Mouse (Mus musculus): Measurements from ENCODE around the gene Tnf. TPM values are rescaled to one million over a fixed set of nuclear protein-coding genes. Genes with fewer than 3 reads are reported as not detected.

The Tnf gene
- polyA plus RNA-seq, 1 experiment from 2014 or later, result 0.23 TPM

- H3K27me3 ChIP-seq (replicated peaks; ENCODE audit: control insufficient read depth, insufficient read depth, low read length), result no peaks in the 10 kb centered on the region
- H3K27ac ChIP-seq (ENCODE audit: low read length), result no peak overlapping the region
- H3K36me3 ChIP-seq (ENCODE audit: control insufficient read depth, insufficient read depth, low read length), result peaks cover 5% of the 10 kb centered on the region; the same call in 1 of the 2 replicates
- H3K4me3 ChIP-seq (ENCODE audit: low read length), result no peak overlapping the region
- H3K4me2 ChIP-seq (ENCODE audit: low read depth, low read length), result no peak overlapping the region
- peaks cover 10% of the 10 kb centered on the region; the same call in 1 of the 2 replicates for H3K4me1 ChIP-seq (ENCODE audit: control insufficient read depth, insufficient read depth, low read length)
- H3K9ac ChIP-seq (ENCODE audit: low read depth, low read length), result no peak overlapping the region
- WGBS, result 95% methylated on average over 4 of the region's 4 CpGs
- ATAC-seq, result no peak
- no peaks in the 10 kb centered on the region for H3K9me3 ChIP-seq (ENCODE audit: control insufficient read depth, low read length)
Observed at GRCm38 (mm10) chr17:35224641-35225040, 22.8 kb upstream of the Tnf start.

DNA sequence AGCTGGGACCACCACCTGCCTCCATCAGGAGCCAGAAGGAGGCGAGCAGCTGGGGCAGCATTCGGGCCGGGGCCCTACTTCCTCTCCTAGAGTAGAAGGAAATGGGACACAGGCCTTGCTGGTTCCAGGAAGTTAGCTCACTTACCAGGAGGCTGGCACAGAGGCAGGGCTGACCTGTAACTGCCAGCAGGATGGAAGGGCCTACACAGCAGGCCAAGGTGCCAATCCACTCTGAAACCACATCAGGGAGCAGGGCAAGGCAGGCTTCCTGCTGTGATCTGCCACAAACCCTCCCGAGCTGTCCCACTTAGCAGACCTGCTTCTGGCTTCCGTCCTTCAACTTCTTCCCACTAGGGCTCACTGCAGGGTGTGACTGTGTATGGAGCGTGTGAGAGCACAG lies 20.5 kb upstream of the Tnf start:
- H3K27ac ChIP-seq (ENCODE audit: low read length), result 0 out of 2 replicates have a peak overlapping the region, but pooled peaks have one; percentile 42
- 51% methylated on average over 6 of the region's 6 CpGs for WGBS
- H3K4me1 ChIP-seq (ENCODE audit: control insufficient read depth, insufficient read depth, low read length), result peaks cover 10% of the 10 kb centered on the region; the same call in 1 of the 2 replicates
- no peak overlapping the region for H3K4me2 ChIP-seq (ENCODE audit: low read depth, low read length)
- no peaks in the 10 kb centered on the region for H3K27me3 ChIP-seq (replicated peaks; ENCODE audit: control insufficient read depth, insufficient read depth, low read length)
- peaks cover 3% of the 10 kb centered on the region; the same call in 1 of the 2 replicates for H3K36me3 ChIP-seq (ENCODE audit: control insufficient read depth, insufficient read depth, low read length)
- H3K4me3 ChIP-seq (ENCODE audit: low read length), result no peak overlapping the region
- no peak for ATAC-seq
- no peaks in the 10 kb centered on the region for H3K9me3 ChIP-seq (ENCODE audit: control insufficient read depth, low read length)
- no peak overlapping the region for H3K9ac ChIP-seq (ENCODE audit: low read depth, low read length)

DNA sequence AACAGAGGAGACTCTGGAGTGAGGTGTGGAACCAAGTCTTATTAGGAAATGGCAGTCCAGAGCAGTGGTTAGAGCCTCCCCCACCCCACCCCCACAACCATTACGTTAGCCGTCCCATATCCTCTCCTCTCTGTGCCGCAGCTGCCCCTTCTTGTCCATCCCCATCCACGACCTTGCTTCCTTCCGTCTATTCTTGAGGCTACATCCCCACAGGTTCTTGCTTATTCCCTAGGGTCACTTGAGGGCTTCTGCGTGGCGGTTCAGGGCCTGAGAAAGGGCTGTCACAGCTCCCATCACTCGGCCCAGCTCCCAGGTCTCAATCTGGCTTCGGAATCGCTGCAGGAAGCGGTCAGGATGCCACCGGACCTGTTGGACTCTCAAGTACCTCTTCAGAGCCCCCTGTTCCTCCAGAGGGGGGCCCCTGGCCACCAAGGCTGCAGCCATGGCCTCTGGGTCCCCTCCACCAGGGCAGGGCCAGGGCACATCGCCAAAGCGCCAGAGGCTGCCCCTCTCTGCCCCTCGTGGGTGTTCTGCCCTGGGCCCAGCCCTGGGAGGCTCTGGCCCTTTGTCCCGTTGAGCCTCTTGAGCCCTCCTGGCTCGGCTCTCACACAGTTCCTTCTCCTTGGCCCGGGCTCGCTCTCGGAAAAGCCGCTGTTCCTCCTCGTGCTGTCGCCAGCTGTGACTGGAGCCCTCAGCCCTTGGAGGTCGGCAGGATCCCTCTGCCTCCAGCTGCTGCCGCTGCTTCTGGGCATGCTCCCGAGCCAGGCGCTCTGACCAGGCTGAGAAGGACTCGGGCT lies 18.5 kb upstream of the Tnf start, which contains the start of gene Gm16181:
TSS of gene Gm16181 (plus strand) at position 679 of the 797 bp plus-strand sequence.
- H3K27ac ChIP-seq (ENCODE audit: low read length), result peak within 1 kb of the TSS; percentile 76
- WGBS, result 68% methylated on average over 28 of the region's 28 CpGs
- H3K4me3 ChIP-seq (ENCODE audit: low read length), result no peak within 1 kb of the TSS
- H3K4me1 ChIP-seq (ENCODE audit: control insufficient read depth, insufficient read depth, low read length), result peaks cover 7% of the 10 kb centered on the region; the same call in 1 of the 2 replicates
- no peak within 1 kb of the TSS for H3K4me2 ChIP-seq (ENCODE audit: low read depth, low read length)
- no peaks in the 10 kb centered on the region for H3K27me3 ChIP-seq (replicated peaks; ENCODE audit: control insufficient read depth, insufficient read depth, low read length)
- H3K9ac ChIP-seq (ENCODE audit: low read depth, low read length), result peak within 1 kb of the TSS; percentile 29; the same call in 1 of the 2 replicates
- 0 out of 2 replicates have a peak, but pooled peaks cover 3% of the 10 kb centered on the region for H3K36me3 ChIP-seq (ENCODE audit: control insufficient read depth, insufficient read depth, low read length)
- peak; percentile 55; the same call in 1 of the 2 replicates for ATAC-seq
- H3K9me3 ChIP-seq (ENCODE audit: control insufficient read depth, low read length), result no peaks in the 10 kb centered on the region

- Histone ChIP-seq H3K4me2 (ENCODE audit: low read depth, low read length) (no peak overlapping the region), H3K27ac (ENCODE audit: low read length) (no peak overlapping the region; the same call in 1 of the 2 replicates), H3K9ac (ENCODE audit: low read depth, low read length) (no peak overlapping the region), H3K36me3 (ENCODE audit: control insufficient read depth, insufficient read depth, low read length) (no peaks in the 10 kb centered on the region), H3K4me1 (ENCODE audit: control insufficient read depth, insufficient read depth, low read length) (peaks cover 7% of the 10 kb centered on the region; the same call in 1 of the 2 replicates), H3K27me3 (replicated peaks; ENCODE audit: control insufficient read depth, insufficient read depth, low read length) (no peaks in the 10 kb centered on the region), H3K4me3 (ENCODE audit: low read length) (no peak overlapping the region), H3K9me3 (ENCODE audit: control insufficient read depth, low read length) (no peaks in the 10 kb centered on the region)
- ATAC-seq, result no peak
- WGBS, result 73% methylated on average over 6 of the region's 6 CpGs
Observed at GRCm38 (mm10) chr17:35219601-35220041, 17.8 kb upstream of the Tnf start.

GRCm38 (mm10) chr17:35218516-35219193 lies 16.8 kb upstream of the Tnf start:
- ATAC-seq, result no peak
- peaks cover 7% of the 10 kb centered on the region; the same call in 1 of the 2 replicates for H3K4me1 ChIP-seq (ENCODE audit: control insufficient read depth, insufficient read depth, low read length)
- no peaks in the 10 kb centered on the region for H3K36me3 ChIP-seq (ENCODE audit: control insufficient read depth, insufficient read depth, low read length)
- H3K9me3 ChIP-seq (ENCODE audit: control insufficient read depth, low read length), result no peaks in the 10 kb centered on the region
- no peak overlapping the region for H3K4me3 ChIP-seq (ENCODE audit: low read length)
- H3K27me3 ChIP-seq (replicated peaks; ENCODE audit: control insufficient read depth, insufficient read depth, low read length), result no peaks in the 10 kb centered on the region
- H3K27ac ChIP-seq (ENCODE audit: low read length), result no peak overlapping the region
- no peak overlapping the region for H3K9ac ChIP-seq (ENCODE audit: low read depth, low read length)
- H3K4me2 ChIP-seq (ENCODE audit: low read depth, low read length), result no peak overlapping the region
- WGBS, result 81% methylated on average over 18 of the region's 18 CpGs

DNA sequence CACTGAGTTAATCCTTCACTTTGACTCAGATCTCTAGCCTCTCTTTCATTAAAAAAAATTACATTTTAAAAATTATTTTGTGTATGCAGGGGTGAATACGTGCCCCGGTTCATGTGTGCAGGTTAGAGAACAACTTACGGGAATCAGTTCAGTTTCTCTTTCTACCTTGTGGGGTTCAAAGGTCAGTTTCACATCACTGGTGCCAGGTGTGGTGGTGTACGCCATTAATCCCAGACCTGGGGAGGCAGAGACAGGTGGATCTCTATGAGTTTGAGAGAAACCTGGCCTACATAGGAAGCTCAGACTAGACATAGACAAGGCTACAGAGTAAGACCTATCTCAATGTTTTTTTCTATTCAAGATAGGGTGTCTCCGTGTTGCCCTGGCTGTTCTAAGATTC lies 11.3 kb upstream of the Tnf start:
- no peak overlapping the region for H3K4me2 ChIP-seq (ENCODE audit: low read depth, low read length)
- no peak for ATAC-seq
- WGBS, result 86% methylated on average over 5 of the region's 5 CpGs

DNA sequence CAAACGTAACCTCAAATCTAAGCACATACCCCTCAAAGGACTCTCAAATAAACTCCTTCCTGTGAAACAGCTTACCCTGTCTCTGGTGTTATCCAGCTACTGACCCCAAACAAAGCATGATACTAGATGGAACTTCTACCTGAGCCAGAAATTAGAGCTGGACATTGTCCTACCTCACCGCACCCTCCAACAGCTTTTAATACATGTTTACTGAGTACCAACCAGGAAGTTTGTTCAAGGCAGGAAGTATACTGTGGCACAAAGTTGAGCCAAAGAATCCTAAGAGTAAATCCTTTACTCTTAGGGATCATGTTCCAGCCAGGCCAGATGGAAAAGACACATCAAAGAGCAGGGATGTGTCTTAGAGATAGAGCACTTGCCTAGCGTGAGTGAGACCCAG lies 8.8 kb upstream of the Tnf start:
- H3K4me2 ChIP-seq (ENCODE audit: low read depth, low read length), result no peak overlapping the region
- no peaks in the 10 kb centered on the region for H3K27me3 ChIP-seq (replicated peaks; ENCODE audit: control insufficient read depth, insufficient read depth, low read length)
- ATAC-seq, result no peak
- H3K4me1 ChIP-seq (ENCODE audit: control insufficient read depth, insufficient read depth, low read length), result no peaks in the 10 kb centered on the region
- H3K27ac ChIP-seq (ENCODE audit: low read length), result no peak overlapping the region
- 67% methylated on average over 3 of the region's 3 CpGs for WGBS
- H3K9ac ChIP-seq (ENCODE audit: low read depth, low read length), result no peak overlapping the region
- H3K36me3 ChIP-seq (ENCODE audit: control insufficient read depth, insufficient read depth, low read length), result no peaks in the 10 kb centered on the region
- H3K4me3 ChIP-seq (ENCODE audit: low read length), result no peak overlapping the region
- H3K9me3 ChIP-seq (ENCODE audit: control insufficient read depth, low read length), result no peaks in the 10 kb centered on the region

More for the DNA sequence above, 11.3 kb upstream of the Tnf start:
- no peaks in the 10 kb centered on the region for H3K4me1 ChIP-seq (ENCODE audit: control insufficient read depth, insufficient read depth, low read length)
- H3K36me3 ChIP-seq (ENCODE audit: control insufficient read depth, insufficient read depth, low read length), result no peaks in the 10 kb centered on the region
- no peaks in the 10 kb centered on the region for H3K27me3 ChIP-seq (replicated peaks; ENCODE audit: control insufficient read depth, insufficient read depth, low read length)
- H3K9ac ChIP-seq (ENCODE audit: low read depth, low read length), result no peak overlapping the region
- no peak overlapping the region for H3K27ac ChIP-seq (ENCODE audit: low read length)
- no peaks in the 10 kb centered on the region for H3K9me3 ChIP-seq (ENCODE audit: control insufficient read depth, low read length)
- no peak overlapping the region for H3K4me3 ChIP-seq (ENCODE audit: low read length)

GRCm38 (mm10) chr17:35209785-35210535 lies 8.2 kb upstream of the Tnf start:
- no peaks in the 10 kb centered on the region for H3K9me3 ChIP-seq (ENCODE audit: control insufficient read depth, low read length)
- H3K4me1 ChIP-seq (ENCODE audit: control insufficient read depth, insufficient read depth, low read length), result no peaks in the 10 kb centered on the region
- ATAC-seq, result no peak
- H3K27me3 ChIP-seq (replicated peaks; ENCODE audit: control insufficient read depth, insufficient read depth, low read length), result no peaks in the 10 kb centered on the region; the same call in 1 of the 2 replicates
- H3K27ac ChIP-seq (ENCODE audit: low read length), result no peak overlapping the region
- no peak overlapping the region for H3K4me3 ChIP-seq (ENCODE audit: low read length)
- H3K9ac ChIP-seq (ENCODE audit: low read depth, low read length), result no peak overlapping the region
- H3K36me3 ChIP-seq (ENCODE audit: control insufficient read depth, insufficient read depth, low read length), result no peaks in the 10 kb centered on the region
- no peak overlapping the region for H3K4me2 ChIP-seq (ENCODE audit: low read depth, low read length)
- 78% methylated on average over 12 of the region's 12 CpGs for WGBS

DNA sequence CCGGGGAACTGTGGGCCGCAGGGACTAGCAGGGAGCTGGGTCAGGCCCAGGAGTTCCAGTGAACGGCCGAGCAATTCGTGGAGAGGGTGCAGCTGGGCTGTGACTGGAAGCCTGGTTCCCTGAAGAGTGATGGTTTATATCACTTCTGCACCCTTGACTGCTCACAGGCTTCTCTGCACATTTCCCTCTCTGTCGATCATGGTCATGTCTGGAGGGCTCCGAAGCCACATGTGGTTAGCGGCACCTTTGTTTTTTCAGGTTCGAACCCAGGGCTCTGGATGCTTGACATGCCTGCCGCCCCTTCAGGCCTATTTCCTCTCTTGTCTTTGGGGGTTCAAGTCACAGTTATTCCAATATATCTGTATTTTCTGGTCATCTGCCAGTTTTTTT lies 3.6 kb upstream of the Tnf start:
- H3K9ac ChIP-seq (ENCODE audit: low read depth, low read length), result no peak overlapping the region
- H3K4me1 ChIP-seq (ENCODE audit: control insufficient read depth, insufficient read depth, low read length), result no peaks in the 10 kb centered on the region
- H3K4me2 ChIP-seq (ENCODE audit: low read depth, low read length), result no peak overlapping the region
- ATAC-seq, result no peak
- WGBS, result 53% methylated on average over 10 of the region's 10 CpGs
- H3K27me3 ChIP-seq (replicated peaks; ENCODE audit: control insufficient read depth, insufficient read depth, low read length), result peaks cover 21% of the 10 kb centered on the region
- no peaks in the 10 kb centered on the region for H3K9me3 ChIP-seq (ENCODE audit: control insufficient read depth, low read length)
- H3K36me3 ChIP-seq (ENCODE audit: control insufficient read depth, insufficient read depth, low read length), result no peaks in the 10 kb centered on the region
- H3K4me3 ChIP-seq (ENCODE audit: low read length), result no peak overlapping the region
- H3K27ac ChIP-seq (ENCODE audit: low read length), result no peak overlapping the region
